Mouse (Mus musculus) heart, embryonic 13.5 days (tissue): ENCODE results near the gene Lipe. TPM values are rescaled to one million over a fixed set of nuclear protein-coding genes. Genes with fewer than 3 reads are reported as not detected.

ENCODE experiments used
- ATAC-seq: fragments of 200-750 bp; cut with Nextera tagmentation; 2 replicates; pipeline ENCODE4 v1.8.0; 2017; ENCODE audit warnings: moderate TSS enrichment; ENCODE audit not compliant: insufficient number of reproducible peaks, low FRiP score, low TSS enrichment; ENCODE audit errors: extremely low read depth
- H3K27ac ChIP-seq: fragments of 300-500 bp; sonication (generic); replicated peaks from 2 replicates; pipeline ENCODE4 v1.5.1; 2015; ENCODE audit warnings: moderate library complexity, mild to moderate bottlenecking, inconsistent platforms
- H3K27me3 ChIP-seq: fragments of 300-500 bp; sonication (generic); replicated peaks from 2 replicates; pipeline ENCODE4 v1.6.1; 2015; ENCODE audit warnings: mild to moderate bottlenecking, inconsistent platforms
- H3K36me3 ChIP-seq: fragments of 300-500 bp; sonication (generic); 2 replicates; pipeline ENCODE4 v1.6.1; 2015; ENCODE audit warnings: mild to moderate bottlenecking, inconsistent platforms
- H3K4me1 ChIP-seq: fragments of 300-500 bp; sonication (generic); 2 replicates; pipeline ENCODE4 v1.6.1; 2015; ENCODE audit warnings: inconsistent platforms
- H3K4me2 ChIP-seq: fragments of 300-500 bp; sonication (generic); 2 replicates; pipeline ENCODE4 v1.6.1; 2015; ENCODE audit warnings: inconsistent platforms, mild to moderate bottlenecking, moderate library complexity
- H3K4me3 ChIP-seq: fragments of 300-500 bp; sonication (generic); 2 replicates; pipeline ENCODE4 v1.5.1; 2015; ENCODE audit warnings: moderate library complexity, mild to moderate bottlenecking, inconsistent platforms
- H3K9ac ChIP-seq: fragments of 300-500 bp; sonication (generic); 2 replicates; pipeline ENCODE4 v1.6.1; 2015; ENCODE audit warnings: inconsistent platforms, mild to moderate bottlenecking, moderate library complexity
- H3K9me3 ChIP-seq: fragments of 300-500 bp; sonication (generic); 2 replicates; pipeline ENCODE4 v1.6.1; 2016; ENCODE audit warnings: inconsistent platforms
- WGBS: fragments of 180-500 bp; shearing (Covaris S2); methylation state at CpG from one replicate; pipeline ENCODE4 v1.1.7; 2015; ENCODE audit warnings: mixed read lengths; 5-methylcytosine and 5-hydroxymethylcytosine counted together
- polyA plus RNA-seq: library from polyadenylated mRNA; unstranded; fragments of >200 nt; fragmentation: Nextera tagmentation; extraction: Ambion mirVana; gene quantifications from 2 replicates; pipeline ENCODE4 v1.2.1, GENCODE M21; 2015

Gene Lipe
- polyA plus RNA-seq, 1 experiment from 2014 or later = 6.9 TPM

- H3K9ac ChIP-seq = no peak overlapping the region
- peaks cover 59% of the 10 kb centered on the region for H3K36me3 ChIP-seq
- no peaks in the 10 kb centered on the region for H3K9me3 ChIP-seq
- H3K27me3 ChIP-seq = no peaks in the 10 kb centered on the region
- 77% methylated on average over 9 of the region's 9 CpGs for WGBS
- H3K4me3 ChIP-seq = no peak overlapping the region
- H3K27ac ChIP-seq = no peak overlapping the region
- ATAC-seq = no peak
- H3K4me2 ChIP-seq = no peak overlapping the region
- peaks cover 38% of the 10 kb centered on the region for H3K4me1 ChIP-seq
Measured at GRCm38 (mm10) chr7:25384818-25385217, 13.7 kb downstream of the Lipe start.

GRCm38 (mm10) chr7:25384318-25384717 is 14.2 kb downstream of the Lipe start:
- no peak overlapping the region for H3K4me3 ChIP-seq
- no peaks in the 10 kb centered on the region for H3K9me3 ChIP-seq
- no peaks in the 10 kb centered on the region for H3K27me3 ChIP-seq
- peaks cover 34% of the 10 kb centered on the region for H3K4me1 ChIP-seq
- no peak overlapping the region for H3K9ac ChIP-seq
- WGBS = 81% methylated on average over 13 of the region's 13 CpGs
- H3K27ac ChIP-seq = no peak overlapping the region
- no peak for ATAC-seq
- no peak overlapping the region for H3K4me2 ChIP-seq
- H3K36me3 ChIP-seq = peaks cover 59% of the 10 kb centered on the region

- H3K9me3 ChIP-seq = no peaks in the 10 kb centered on the region
- ATAC-seq = no peak
Measured at GRCm38 (mm10) chr7:25383891-25384290, 14.6 kb downstream of the Lipe start.

GRCm38 (mm10) chr7:25383385-25383784 is 15.1 kb downstream of the Lipe start:
- peaks cover 38% of the 10 kb centered on the region for H3K4me1 ChIP-seq
- H3K4me3 ChIP-seq = no peak overlapping the region
- H3K27ac ChIP-seq = no peak overlapping the region
- H3K36me3 ChIP-seq = peaks cover 59% of the 10 kb centered on the region
- H3K9me3 ChIP-seq = no peaks in the 10 kb centered on the region
- no peak for ATAC-seq
- WGBS = 80% methylated on average over 7 of the region's 7 CpGs
- H3K4me2 ChIP-seq = no peak overlapping the region
- no peaks in the 10 kb centered on the region for H3K27me3 ChIP-seq
- H3K9ac ChIP-seq = no peak overlapping the region

More at GRCm38 (mm10) chr7:25383891-25384290, 14.6 kb downstream of the Lipe start:
- no peak overlapping the region for H3K27ac ChIP-seq
- peaks cover 36% of the 10 kb centered on the region for H3K4me1 ChIP-seq
- H3K9ac ChIP-seq = no peak overlapping the region
- no peak overlapping the region for H3K4me2 ChIP-seq
- H3K4me3 ChIP-seq = no peak overlapping the region
- 72% methylated on average over 4 of the region's 4 CpGs for WGBS
- H3K36me3 ChIP-seq = peaks cover 59% of the 10 kb centered on the region
- H3K27me3 ChIP-seq = no peaks in the 10 kb centered on the region

GRCm38 (mm10) chr7:25382541-25382940 is 16.0 kb downstream of the Lipe start:
- H3K9me3 ChIP-seq = no peaks in the 10 kb centered on the region
- no peak overlapping the region for H3K4me3 ChIP-seq
- no peak for ATAC-seq
- no peak overlapping the region for H3K4me2 ChIP-seq
- H3K36me3 ChIP-seq = peaks cover 51% of the 10 kb centered on the region
- peaks cover 39% of the 10 kb centered on the region for H3K4me1 ChIP-seq
- H3K27me3 ChIP-seq = no peaks in the 10 kb centered on the region
- H3K27ac ChIP-seq = no peak overlapping the region
- H3K9ac ChIP-seq = no peak overlapping the region

- H3K27ac ChIP-seq = no peak overlapping the region
- peaks cover 40% of the 10 kb centered on the region for H3K4me1 ChIP-seq
- WGBS = 42% methylated on average over 3 of the region's 3 CpGs
- H3K9ac ChIP-seq = no peak overlapping the region
- H3K4me2 ChIP-seq = no peak overlapping the region
- no peaks in the 10 kb centered on the region for H3K27me3 ChIP-seq
- H3K4me3 ChIP-seq = no peak overlapping the region
- H3K36me3 ChIP-seq = peaks cover 44% of the 10 kb centered on the region
- H3K9me3 ChIP-seq = no peaks in the 10 kb centered on the region
- ATAC-seq = no peak
Measured at GRCm38 (mm10) chr7:25381284-25381680, 17.2 kb downstream of the Lipe start.

GRCm38 (mm10) chr7:25380392-25381283 is 17.9 kb downstream of the Lipe start:
- Histone ChIP-seq H3K27me3 (no peaks in the 10 kb centered on the region), H3K4me1 (peaks cover 35% of the 10 kb centered on the region), H3K4me2 (peak overlapping the region; percentile 85), H3K4me3 (peak overlapping the region; percentile 55), H3K27ac (peak overlapping the region; percentile 7; the same call in 1 of the 2 replicates), H3K9me3 (no peaks in the 10 kb centered on the region), H3K36me3 (peaks cover 44% of the 10 kb centered on the region), H3K9ac (peak overlapping the region; percentile 85)
- no peak for ATAC-seq
- 47% methylated on average over 18 of the region's 18 CpGs for WGBS

GRCm38 (mm10) chr7:25379551-25380351 is 18.8 kb downstream of the Lipe start:
- Histone ChIP-seq H3K36me3 (peaks cover 36% of the 10 kb centered on the region), H3K4me3 (peak overlapping the region; percentile 55), H3K9ac (peak overlapping the region; percentile 85), H3K27ac (peak overlapping the region; percentile 66), H3K27me3 (no peaks in the 10 kb centered on the region), H3K9me3 (no peaks in the 10 kb centered on the region), H3K4me2 (peak overlapping the region; percentile 85), H3K4me1 (peaks cover 30% of the 10 kb centered on the region)
- 1% methylated on average over 42 of the region's 42 CpGs for WGBS
- peak; percentile 38; the same call in 1 of the 2 replicates for ATAC-seq

- Histone ChIP-seq H3K27me3 (no peaks in the 10 kb centered on the region), H3K27ac (no peak overlapping the region), H3K9ac (no peak overlapping the region), H3K36me3 (peaks cover 23% of the 10 kb centered on the region), H3K9me3 (no peaks in the 10 kb centered on the region), H3K4me3 (no peak overlapping the region), H3K4me2 (no peak overlapping the region), H3K4me1 (peaks cover 30% of the 10 kb centered on the region)
- no peak for ATAC-seq
- 79% methylated on average over 13 of the region's 13 CpGs for WGBS
Measured at GRCm38 (mm10) chr7:25378181-25379100, 20.1 kb downstream of the Lipe start.

GRCm38 (mm10) chr7:25377100-25377700 is 21.3 kb downstream of the Lipe start:
- Histone ChIP-seq H3K36me3 (peaks cover 10% of the 10 kb centered on the region), H3K27ac (no peak overlapping the region), H3K4me2 (peak overlapping the region; percentile 68), H3K27me3 (no peaks in the 10 kb centered on the region), H3K9ac (peak overlapping the region; percentile 68), H3K4me3 (peak overlapping the region; percentile 49), H3K9me3 (no peaks in the 10 kb centered on the region), H3K4me1 (peaks cover 30% of the 10 kb centered on the region)
- WGBS = 30% methylated on average over 8 of the region's 8 CpGs
- ATAC-seq = no peak
